Mouse (Mus musculus) liver, embryonic 16.5 days (tissue): ENCODE results near the gene Snx14. TPM values are rescaled to one million over a fixed set of nuclear protein-coding genes. Genes with fewer than 3 reads are reported as not detected.
"Not testable (repeated sequence)": the region's sequence is repeated elsewhere in the genome, so short reads cannot be mapped to it uniquely, and the experiment has no call there.

Experiments
- ATAC-seq: fragments of 200-750 bp; cut with Nextera tagmentation; 2 replicates; pipeline ENCODE4 v1.8.0; 2017; ENCODE audit warnings: low read depth, mild to moderate bottlenecking, moderate number of reproducible peaks, moderate library complexity
- H3K27ac ChIP-seq: fragments of 300-500 bp; sonication (generic); 2 replicates; pipeline ENCODE4 v1.5.1; 2014; ENCODE audit warnings: mild to moderate bottlenecking, low read length
- H3K27me3 ChIP-seq: fragments of 300-500 bp; sonication (generic); 2 replicates; pipeline ENCODE4 v1.6.1; 2014; ENCODE audit warnings: low read depth, low read length, mixed read lengths; ENCODE audit not compliant: control insufficient read depth, insufficient read depth
- H3K36me3 ChIP-seq: fragments of 300-500 bp; sonication (generic); 2 replicates; pipeline ENCODE4 v1.6.1; 2014; ENCODE audit warnings: mild to moderate bottlenecking; ENCODE audit not compliant: control insufficient read depth, insufficient read depth
- H3K4me1 ChIP-seq: fragments of 300-500 bp; sonication (generic); 2 replicates; pipeline ENCODE4 v1.6.1; 2014; ENCODE audit warnings: low read depth, low read length, mixed read lengths; ENCODE audit not compliant: control insufficient read depth
- H3K4me2 ChIP-seq: fragments of 300-500 bp; sonication (generic); 2 replicates; pipeline ENCODE4 v1.6.1; 2014; ENCODE audit warnings: low read depth, low read length, mixed read lengths
- H3K4me3 ChIP-seq: fragments of 300-500 bp; sonication (generic); 2 replicates; pipeline ENCODE4 v1.5.1; 2014; ENCODE audit warnings: low read depth, mild to moderate bottlenecking, low read length
- H3K9ac ChIP-seq: fragments of 300-500 bp; sonication (generic); 2 replicates; pipeline ENCODE4 v1.6.1; 2014; ENCODE audit warnings: low read depth, low read length
- H3K9me3 ChIP-seq: fragments of 300-500 bp; sonication (generic); replicated peaks from 2 replicates; pipeline ENCODE4 v1.6.1; 2016; ENCODE audit warnings: low read length; ENCODE audit not compliant: control insufficient read depth
- WGBS: fragments of 180-500 bp; shearing (Covaris S2); extraction: QIAGEN DNeasy Blood & Tissue Kit; methylation state at CpG from one replicate; pipeline ENCODE4 v1.1.7; 2014; ENCODE audit not compliant: insufficient replicate concordance; 5-methylcytosine and 5-hydroxymethylcytosine counted together
- polyA plus RNA-seq: library from polyadenylated mRNA; unstranded; fragments of >200 nt; fragmentation: Nextera tagmentation; extraction: Ambion mirVana; gene quantifications from 2 replicates; pipeline ENCODE4 v1.2.1, GENCODE M21; 2015

The Snx14 gene
- polyA plus RNA-seq, 1 experiment from 2014 or later, result 12.3 TPM

GRCm38 (mm10) chr9:88461017-88461416 lies 22.3 kb upstream of the Snx14 start:
- peaks cover 22% of the 10 kb centered on the region for H3K36me3 ChIP-seq
- not testable (repeated sequence) for H3K27me3 ChIP-seq, H3K9me3 ChIP-seq, ATAC-seq, H3K4me2 ChIP-seq, H3K4me3 ChIP-seq, H3K9ac ChIP-seq, H3K4me1 ChIP-seq, H3K27ac ChIP-seq
- WGBS, result 79% methylated on average over 4 of the region's 4 CpGs

GRCm38 (mm10) chr9:88439991-88440390 lies 1.2 kb upstream of the Snx14 start:
- H3K4me2 ChIP-seq, result peak overlapping the region; percentile 88
- peaks cover 4% of the 10 kb centered on the region; the same call in 1 of the 2 replicates for H3K36me3 ChIP-seq
- WGBS, result 24% methylated on average over 5 of the region's 5 CpGs

GRCm38 (mm10) chr9:88439238-88439600 lies 461 bp upstream of the Snx14 start:
- peak; percentile 20 for ATAC-seq
- Histone ChIP-seq H3K27me3 (no peaks in the 10 kb centered on the region), H3K4me3 (peak overlapping the region; percentile 79), H3K36me3 (no peaks in the 10 kb centered on the region), H3K9me3 (no peaks in the 10 kb centered on the region), H3K27ac (peak overlapping the region; percentile 87), H3K4me2 (peak overlapping the region; percentile 88), H3K9ac (peak overlapping the region; percentile 84), H3K4me1 (peaks cover 11% of the 10 kb centered on the region)
- WGBS, result under 1% methylated on average over 17 of the region's 17 CpGs

More at GRCm38 (mm10) chr9:88439991-88440390, 1.2 kb upstream of the Snx14 start:
- H3K9me3 ChIP-seq, result no peaks in the 10 kb centered on the region
- H3K4me3 ChIP-seq, result no peak overlapping the region
- H3K27ac ChIP-seq, result no peak overlapping the region
- no peak overlapping the region for H3K9ac ChIP-seq
- peaks cover 11% of the 10 kb centered on the region for H3K4me1 ChIP-seq
- no peak for ATAC-seq
- no peaks in the 10 kb centered on the region for H3K27me3 ChIP-seq

GRCm38 (mm10) chr9:88438237-88438554 lies 562 bp downstream of the Snx14 start:
- peak overlapping the region; percentile 87 for H3K27ac ChIP-seq
- 0 out of 2 replicates have a peak, but pooled peaks have one; percentile 6 for ATAC-seq
- WGBS, result under 1% methylated on average over 15 of the region's 15 CpGs
- no peaks in the 10 kb centered on the region for H3K27me3 ChIP-seq
- peak overlapping the region; percentile 79 for H3K4me3 ChIP-seq
- H3K4me1 ChIP-seq, result peaks cover 11% of the 10 kb centered on the region
- H3K36me3 ChIP-seq, result no peaks in the 10 kb centered on the region
- H3K9me3 ChIP-seq, result no peaks in the 10 kb centered on the region
- peak overlapping the region; percentile 88 for H3K4me2 ChIP-seq
- H3K9ac ChIP-seq, result peak overlapping the region; percentile 84

GRCm38 (mm10) chr9:88437342-88438236 lies 1.2 kb downstream of the Snx14 start:
- Histone ChIP-seq H3K9ac (peak overlapping the region; percentile 84), H3K4me3 (peak overlapping the region; percentile 79), H3K27ac (peak overlapping the region; percentile 87), H3K36me3 (no peaks in the 10 kb centered on the region), H3K9me3 (no peaks in the 10 kb centered on the region), H3K4me2 (peak overlapping the region; percentile 88), H3K27me3 (no peaks in the 10 kb centered on the region), H3K4me1 (peaks cover 11% of the 10 kb centered on the region)
- no peak for ATAC-seq
- 31% methylated on average over 10 of the region's 10 CpGs for WGBS

GRCm38 (mm10) chr9:88424356-88424755 lies 14.4 kb downstream of the Snx14 start:
- H3K9ac ChIP-seq, result no peak overlapping the region
- no peaks in the 10 kb centered on the region for H3K9me3 ChIP-seq
- peaks cover 3% of the 10 kb centered on the region for H3K36me3 ChIP-seq
- H3K4me1 ChIP-seq, result no peaks in the 10 kb centered on the region
- no peak overlapping the region for H3K4me2 ChIP-seq
- no peak overlapping the region for H3K4me3 ChIP-seq
- H3K27me3 ChIP-seq, result no peaks in the 10 kb centered on the region
- 55% methylated on average over 2 of the region's 2 CpGs for WGBS
- no peak overlapping the region for H3K27ac ChIP-seq
- ATAC-seq, result no peak

GRCm38 (mm10) chr9:88422428-88422827 lies 16.3 kb downstream of the Snx14 start:
- Histone ChIP-seq H3K4me2 (no peak overlapping the region), H3K36me3 (peaks cover 3% of the 10 kb centered on the region), H3K4me1 (no peaks in the 10 kb centered on the region), H3K9me3 (no peaks in the 10 kb centered on the region), H3K27me3 (no peaks in the 10 kb centered on the region), H3K4me3 (no peak overlapping the region), H3K9ac (no peak overlapping the region), H3K27ac (no peak overlapping the region)
- no peak for ATAC-seq
- WGBS, result 80% methylated on average over 4 of the region's 4 CpGs

- Histone ChIP-seq H3K4me3 (no peak overlapping the region), H3K4me2 (no peak overlapping the region), H3K4me1 (no peaks in the 10 kb centered on the region), H3K9ac (no peak overlapping the region), H3K27ac (no peak overlapping the region), H3K27me3 (no peaks in the 10 kb centered on the region), H3K9me3 (no peaks in the 10 kb centered on the region), H3K36me3 (no peaks in the 10 kb centered on the region)
- 74% methylated on average over 1 of the region's 1 CpGs for WGBS
- no peak for ATAC-seq
These were observed 22.0 kb downstream of the Snx14 start for GRCm38 (mm10) chr9:88416752-88417151.

- no peaks in the 10 kb centered on the region for H3K9me3 ChIP-seq
- H3K4me3 ChIP-seq, result no peak overlapping the region
- H3K9ac ChIP-seq, result no peak overlapping the region
- H3K4me1 ChIP-seq, result no peaks in the 10 kb centered on the region
- no peak overlapping the region for H3K27ac ChIP-seq
- WGBS, result 72% methylated on average over 2 of the region's 2 CpGs
- no peak overlapping the region for H3K4me2 ChIP-seq
- ATAC-seq, result no peak
- no peaks in the 10 kb centered on the region; the same call in 1 of the 2 replicates for H3K36me3 ChIP-seq
- H3K27me3 ChIP-seq, result no peaks in the 10 kb centered on the region
These were observed 28.8 kb downstream of the Snx14 start for GRCm38 (mm10) chr9:88409978-88410377.
